Comparison of ENCODE assay signal across 25 mouse cellular contexts in genomic region chr17:5109343-5109742, GRCm38 (mm10).
A peak's percentile ranks its signal among the peaks of the same experiment; 100 is the strongest.
DNase-seq lines count a peak whose midpoint lies in the region; ATAC-seq and TF ChIP-seq lines count a peak whose summit lies in the region.
"Had no signal": no experiment of that assay in that cellular context is flagged by ENCODE, and none has a peak within 500 bp of the region (broad histone marks: within the 10 kb centered on the region; RNA-seq: fewer than 3 reads in every experiment).

No protein-coding gene starts in this region.

- 80% methylated on average over 8 of the region's 8 CpGs for WGBS in liver, embryonic 12.5 days (ENCODE audit: insufficient replicate concordance)
- 86% methylated on average over 8 of the region's 8 CpGs for WGBS in liver, embryonic 11.5 days
- WGBS in lung, postnatal 0 days = 63% methylated on average over 8 of the region's 8 CpGs

- TF ChIP-seq CTCF in lung, postnatal 0 days (IDR thresholded peaks at IDR 0.05) = no peak

- peak; percentile 11 for DNase-seq in cerebellum, adult 11-12 months
- no peak for DNase-seq in cerebellum, adult 11 months
- no peak for DNase-seq in liver, embryonic 11.5 days (ENCODE audit: low spot score)
- no peak for DNase-seq in lung, postnatal 0 days (ENCODE audit: low spot score)
- DNase-seq in lung, adult 18-20 months = no peak
- DNase-seq: adrenal gland, adult 8-10 months; adrenal gland, postnatal 25 days; cerebellum, adult 9-11 months; cerebellum, postnatal 25 days; gastrocnemius, postnatal 10 days; gastrocnemius, postnatal 36 days; heart, postnatal 10 days; heart, postnatal 36 days had no signal

- H3K9me3 ChIP-seq in liver, embryonic 12.5 days (replicated peaks) = no peaks in the 10 kb centered on the region
- no peaks in the 10 kb centered on the region for H3K9me3 ChIP-seq in liver, embryonic 11.5 days (ENCODE audit: control insufficient read depth, low read length)
- H3K9me3 ChIP-seq in lung, postnatal 0 days (ENCODE audit: low read length) = no peaks in the 10 kb centered on the region
- H3K9me3 ChIP-seq: embryonic facial prominence, embryonic 12.5 days; embryonic facial prominence, embryonic 15.5 days; forebrain, embryonic 12.5 days; heart, embryonic 12.5 days; heart, embryonic 15.5 days; hindbrain, embryonic 10.5 days had no signal

- no peak overlapping the region for H3K9ac ChIP-seq in liver, embryonic 12.5 days
- no peak overlapping the region for H3K9ac ChIP-seq in liver, embryonic 11.5 days (ENCODE audit: low read depth, low read length)
- H3K9ac ChIP-seq in lung, postnatal 0 days (replicated peaks; ENCODE audit: low read depth) = no peak overlapping the region
- H3K9ac ChIP-seq: embryonic facial prominence, embryonic 12.5 days; embryonic facial prominence, embryonic 15.5 days; forebrain, embryonic 12.5 days; heart, embryonic 12.5 days; heart, embryonic 15.5 days; hindbrain, embryonic 14.5 days had no signal

- H3K27ac ChIP-seq in liver, embryonic 12.5 days = peak overlapping the region; percentile 71
- no peak overlapping the region for H3K27ac ChIP-seq in liver, embryonic 11.5 days (ENCODE audit: low read depth, low read length)
- 0 out of 2 replicates have a peak overlapping the region, but pooled peaks have one; percentile 14 for H3K27ac ChIP-seq in lung, postnatal 0 days (ENCODE audit: low read length)
- H3K27ac ChIP-seq: embryonic facial prominence, embryonic 12.5 days; embryonic facial prominence, embryonic 15.5 days; forebrain, embryonic 12.5 days; heart, embryonic 15.5 days; hindbrain, embryonic 10.5 days; hindbrain, embryonic 14.5 days; hindbrain, postnatal 0 days had no signal

- no peak for ATAC-seq in liver, embryonic 12.5 days
- no peak for ATAC-seq in liver, embryonic 11.5 days (replicated peaks; ENCODE audit: low FRiP score)
- ATAC-seq in lung, postnatal 0 days = no peak
- ATAC-seq: activated CD4-positive, CD25-positive, alpha-beta regulatory T cell, adult 4 months; forebrain, embryonic 16.5 days; hindbrain, postnatal 0 days; inflammation-experienced regulatory T-cells, adult 6 months had no signal

- H3K27me3 ChIP-seq in liver, embryonic 12.5 days (replicated peaks) = no peaks in the 10 kb centered on the region
- H3K27me3 ChIP-seq in liver, embryonic 11.5 days (replicated peaks; ENCODE audit: control insufficient read depth, insufficient read depth, low read length) = no peaks in the 10 kb centered on the region
- H3K27me3 ChIP-seq in lung, postnatal 0 days (replicated peaks; ENCODE audit: insufficient read depth, low read length) = no peaks in the 10 kb centered on the region
- H3K27me3 ChIP-seq: embryonic facial prominence, embryonic 12.5 days; embryonic facial prominence, embryonic 15.5 days; forebrain, embryonic 12.5 days; heart, embryonic 15.5 days had no signal

- H3K4me2 ChIP-seq in liver, embryonic 12.5 days = no peak overlapping the region
- H3K4me2 ChIP-seq in liver, embryonic 11.5 days = no peak overlapping the region
- no peak overlapping the region for H3K4me2 ChIP-seq in lung, postnatal 0 days (replicated peaks; ENCODE audit: low read depth, low read length)
- H3K4me2 ChIP-seq: embryonic facial prominence, embryonic 12.5 days; embryonic facial prominence, embryonic 15.5 days; forebrain, embryonic 12.5 days; heart, embryonic 12.5 days; heart, embryonic 15.5 days; hindbrain, embryonic 14.5 days had no signal

- H3K4me1 ChIP-seq in liver, embryonic 12.5 days = peaks cover 88% of the 10 kb centered on the region
- H3K4me1 ChIP-seq in liver, embryonic 11.5 days (replicated peaks; ENCODE audit: control insufficient read depth, insufficient read depth, low read length) = peaks cover 55% of the 10 kb centered on the region
- H3K4me1 ChIP-seq in lung, postnatal 0 days (ENCODE audit: insufficient read depth, low read depth, low read length) = peaks cover 15% of the 10 kb centered on the region

- H3K36me3 ChIP-seq in liver, embryonic 12.5 days = no peaks in the 10 kb centered on the region
- H3K36me3 ChIP-seq in liver, embryonic 11.5 days (ENCODE audit: control insufficient read depth, insufficient read depth, low read length) = no peaks in the 10 kb centered on the region
- no peaks in the 10 kb centered on the region for H3K36me3 ChIP-seq in lung, postnatal 0 days (ENCODE audit: insufficient read depth, low read length)
- H3K36me3 ChIP-seq: embryonic facial prominence, embryonic 15.5 days; forebrain, embryonic 12.5 days; heart, embryonic 15.5 days had no signal

- no peak overlapping the region for H3K4me3 ChIP-seq in liver, embryonic 12.5 days
- no peak overlapping the region for H3K4me3 ChIP-seq in liver, embryonic 11.5 days (ENCODE audit: low read depth, low read length)
- no peak overlapping the region for H3K4me3 ChIP-seq in lung, postnatal 0 days (ENCODE audit: low read depth, low read length)
- H3K4me3 ChIP-seq: embryonic facial prominence, embryonic 12.5 days; embryonic facial prominence, embryonic 15.5 days; forebrain, embryonic 12.5 days; heart, embryonic 12.5 days; heart, embryonic 15.5 days; hindbrain, embryonic 10.5 days had no signal

- no peak for TF ChIP-seq EP300 in lung, postnatal 0 days (IDR thresholded peaks at IDR 0.05)
